Mouse (Mus musculus) C2C12 (cell line): ENCODE data around the gene Enthd1.

ENCODE experiments used
- CEBPB ChIP-seq: IDR thresholded peaks from one replicate; pipeline ENCODE4 v1.6.1; 2011; ENCODE audit warnings: low read depth, mild to moderate bottlenecking, control low read depth, moderate library complexity
- CTCF ChIP-seq: IDR thresholded peaks from one replicate; pipeline ENCODE4 v1.5.1; 2011; ENCODE audit not compliant: control insufficient read depth, insufficient read depth, insufficient read length
- FOSL1 ChIP-seq: IDR thresholded peaks from one replicate; pipeline ENCODE4 v1.8.0; 2011; ENCODE audit warnings: mild to moderate bottlenecking, low read length; ENCODE audit not compliant: poor library complexity, insufficient read depth, severe bottlenecking
- MAX ChIP-seq: IDR thresholded peaks from one replicate; pipeline ENCODE4 v1.6.1; 2011; ENCODE audit warnings: mild to moderate bottlenecking, control low read depth
- MYOD1 ChIP-seq: IDR thresholded peaks from one replicate; pipeline ENCODE4 v1.6.1; 2011; ENCODE audit warnings: low read depth; ENCODE audit not compliant: control insufficient read depth, insufficient read length
- MYOG ChIP-seq: IDR thresholded peaks from one replicate; pipeline ENCODE4 v1.6.1; 2011; ENCODE audit not compliant: control insufficient read depth, insufficient read length; ENCODE audit errors: extremely low read depth
- USF1 ChIP-seq: IDR thresholded peaks from one replicate; pipeline ENCODE4 v1.6.1; 2011; ENCODE audit warnings: low read depth, mild to moderate bottlenecking, control low read depth, moderate library complexity

DNA sequence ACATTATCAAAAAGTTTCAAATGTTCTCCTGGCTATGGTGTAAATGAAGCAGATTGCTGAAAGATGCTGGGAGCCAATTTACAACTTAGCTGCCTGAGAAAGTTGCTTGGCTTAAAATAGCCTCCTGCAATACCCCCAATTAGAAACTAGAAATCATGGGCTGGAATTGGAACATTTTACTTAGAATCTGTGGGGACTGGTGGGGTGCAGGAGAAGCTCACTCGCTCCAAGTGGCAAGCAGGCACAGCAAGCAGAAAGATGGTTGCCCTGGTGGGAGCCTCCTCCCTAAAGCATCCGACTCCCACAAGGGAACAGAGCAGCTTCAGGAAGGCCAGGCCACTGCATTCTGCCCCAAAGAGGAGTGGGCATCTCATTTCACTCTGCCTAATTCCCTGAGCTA, 28.9 kb downstream of the Enthd1 start:
- TF ChIP-seq CTCF, result no peak
- no peak for TF ChIP-seq MYOG
- no peak for TF ChIP-seq MYOD1
- no peak for TF ChIP-seq FOSL1
- no peak for TF ChIP-seq USF1
- TF ChIP-seq MAX, result no peak
- no peak for TF ChIP-seq CEBPB
